Mouse (Mus musculus): ENCODE data around the gene Peak1.
A peak's percentile ranks its signal among the peaks of the same experiment; 100 is the strongest.
"Not testable (repeated sequence)": the region's sequence is repeated elsewhere in the genome, so short reads cannot be mapped to it uniquely, and the experiment has no call there.

Gene Peak1

GRCm38 (mm10) chr9:56417948-56418737 lies at the start of gene Peak1, which contains the start of gene Hmg20a:
Peak1 (minus strand) TSS chr9:56418067.
Hmg20a (plus strand) TSS chr9:56418609.
- peak; percentile 99 for DNase-seq (ENCODE audit: low read depth, low spot score)

- DNase-seq (ENCODE audit: low read depth, low spot score), result no peak
Measured at GRCm38 (mm10) chr9:56466251-56466650, 48.4 kb upstream of the Peak1 start.

- no peak for DNase-seq (ENCODE audit: low read depth, low spot score)
Measured at GRCm38 (mm10) chr9:56464863-56465654, 47.2 kb upstream of the Peak1 start.

GRCm38 (mm10) chr9:56463686-56464515 lies 46.0 kb upstream of the Peak1 start:
- no peak for DNase-seq (ENCODE audit: low read depth, low spot score)

- no peak for DNase-seq (ENCODE audit: low read depth, low spot score)
Measured at GRCm38 (mm10) chr9:56463046-56463445, 45.2 kb upstream of the Peak1 start.

GRCm38 (mm10) chr9:56462606-56463005 lies 44.7 kb upstream of the Peak1 start:
- no peak for DNase-seq (ENCODE audit: low read depth, low spot score)

GRCm38 (mm10) chr9:56460987-56461386 lies 43.1 kb upstream of the Peak1 start:
- no peak for DNase-seq (ENCODE audit: low read depth, low spot score)

GRCm38 (mm10) chr9:56456426-56456825 lies 38.6 kb upstream of the Peak1 start:
- no peak for DNase-seq (ENCODE audit: low read depth, low spot score)

GRCm38 (mm10) chr9:56453038-56453815 lies 35.4 kb upstream of the Peak1 start:
- DNase-seq (ENCODE audit: low read depth, low spot score), result no peak

GRCm38 (mm10) chr9:56451570-56451969 lies 33.7 kb upstream of the Peak1 start:
- DNase-seq (ENCODE audit: low read depth, low spot score), result no peak

GRCm38 (mm10) chr9:56439699-56440098 lies 21.8 kb upstream of the Peak1 start:
- no peak for DNase-seq (ENCODE audit: low read depth, low spot score)

GRCm38 (mm10) chr9:56437300-56437892 lies 19.5 kb upstream of the Peak1 start:
- DNase-seq (ENCODE audit: low read depth, low spot score), result not testable (repeated sequence)

- no peak for DNase-seq (ENCODE audit: low read depth, low spot score)
Measured at GRCm38 (mm10) chr9:56435821-56436526, 18.1 kb upstream of the Peak1 start.

- no peak for DNase-seq (ENCODE audit: low read depth, low spot score)
Measured at GRCm38 (mm10) chr9:56424861-56425260, 7.0 kb upstream of the Peak1 start.

GRCm38 (mm10) chr9:56421991-56422390 lies 4.1 kb upstream of the Peak1 start:
- DNase-seq (ENCODE audit: low read depth, low spot score), result no peak

- no peak for DNase-seq (ENCODE audit: low read depth, low spot score)
Measured at GRCm38 (mm10) chr9:56420892-56421601, 3.2 kb upstream of the Peak1 start.

GRCm38 (mm10) chr9:56420236-56420635 lies 2.4 kb upstream of the Peak1 start:
- no peak for DNase-seq (ENCODE audit: low read depth, low spot score)

- peak; percentile 11 for DNase-seq (ENCODE audit: low read depth, low spot score)
Measured at GRCm38 (mm10) chr9:56418738-56419239, 922 bp upstream of the Peak1 start.

GRCm38 (mm10) chr9:56417415-56417947 lies 386 bp downstream of the Peak1 start:
- peak; percentile 39 for DNase-seq (ENCODE audit: low read depth, low spot score)

Measured in WW6 (cell line).